ENCODE assay signal across 8 mouse cellular contexts in genomic region chr7:75848776-75849670, GRCm38 (mm10). TPM values are rescaled to one million over a fixed set of nuclear protein-coding genes. Genes with fewer than 3 reads are reported as not detected.
A peak's percentile ranks its signal among the peaks of the same experiment; 100 is the strongest.
DNase-seq lines count a peak whose midpoint lies in the region; ATAC-seq lines count a peak whose summit lies in the region.

No protein-coding gene starts in this region.

- H3K4me3 ChIP-seq in embryonic facial prominence, embryonic 10.5 days: peak overlapping the region; percentile 91
- peak overlapping the region; percentile 73 for H3K4me3 ChIP-seq in heart, embryonic 16.5 days (ENCODE audit: low read length)
- H3K4me3 ChIP-seq in megakaryocyte, embryonic 14.5 days (replicated peaks): peak overlapping the region; percentile 99

- peaks cover 24% of the 10 kb centered on the region for H3K36me3 ChIP-seq in embryonic facial prominence, embryonic 10.5 days (replicated peaks)
- no peaks in the 10 kb centered on the region for H3K36me3 ChIP-seq in heart, embryonic 16.5 days (ENCODE audit: control insufficient read depth, insufficient read depth)
- peaks cover 30% of the 10 kb centered on the region for H3K36me3 ChIP-seq in megakaryocyte, embryonic 14.5 days (replicated peaks; ENCODE audit: low read length)
- no peaks in the 10 kb centered on the region for H3K36me3 ChIP-seq in splenic B cell, adult 2 months (ENCODE audit: control insufficient read depth, insufficient read depth, low read length, poor library complexity, severe bottlenecking)

- no peaks in the 10 kb centered on the region for H3K27me3 ChIP-seq in embryonic facial prominence, embryonic 10.5 days (replicated peaks; ENCODE audit: low read depth, poor library complexity, severe bottlenecking)
- no peaks in the 10 kb centered on the region for H3K27me3 ChIP-seq in heart, embryonic 16.5 days (ENCODE audit: control insufficient read depth, insufficient read depth, low read length)
- no peaks in the 10 kb centered on the region for H3K27me3 ChIP-seq in megakaryocyte, embryonic 14.5 days (replicated peaks)
- H3K27me3 ChIP-seq in splenic B cell, adult 2 months (ENCODE audit: control insufficient read depth, insufficient read depth, low read length, poor library complexity, severe bottlenecking): no peaks in the 10 kb centered on the region

- peak overlapping the region; percentile 83 for H3K9ac ChIP-seq in heart, embryonic 16.5 days (ENCODE audit: low read length)

- WGBS in embryonic facial prominence, embryonic 10.5 days: 2% methylated on average over 25 of the region's 25 CpGs
- WGBS in heart, embryonic 16.5 days: 2% methylated on average over 25 of the region's 25 CpGs

- peak overlapping the region; percentile 90 for H3K4me2 ChIP-seq in heart, embryonic 16.5 days (ENCODE audit: low read depth, low read length)

- H3K9me3 ChIP-seq in embryonic facial prominence, embryonic 10.5 days: no peaks in the 10 kb centered on the region
- no peaks in the 10 kb centered on the region for H3K9me3 ChIP-seq in heart, embryonic 16.5 days (replicated peaks; ENCODE audit: control insufficient read depth, low read length)
- H3K9me3 ChIP-seq in megakaryocyte, embryonic 14.5 days: no peaks in the 10 kb centered on the region

- H3K4me1 ChIP-seq in embryonic facial prominence, embryonic 10.5 days: peaks cover 44% of the 10 kb centered on the region
- H3K4me1 ChIP-seq in heart, embryonic 16.5 days (ENCODE audit: control insufficient read depth, insufficient read depth, low read length): peaks cover 30% of the 10 kb centered on the region
- H3K4me1 ChIP-seq in megakaryocyte, embryonic 14.5 days: peaks cover 55% of the 10 kb centered on the region

- peak; percentile 21; the same call in 1 of the 2 replicates for ATAC-seq in heart, embryonic 16.5 days (replicated peaks; ENCODE audit: extremely low read depth, insufficient read depth, low FRiP score)

- peak; percentile 26 for DNase-seq in urinary bladder, postnatal 14 days (ENCODE audit: low spot score)
- no peak for DNase-seq in urinary bladder, postnatal 4 days (ENCODE audit: low spot score in 2 of 2)
- DNase-seq in embryonic facial prominence, embryonic 10.5 days (ENCODE audit: low spot score): peak; percentile 66
- peak; percentile 69 to 86 for DNase-seq in kidney, postnatal 25 days
- peak; percentile 55 for DNase-seq in splenic B cell, adult 2 months (ENCODE audit: low read depth, low spot score)
- DNase-seq in ovary, postnatal 14 days (ENCODE audit: low spot score): no peak

- peak overlapping the region; percentile 96 for H3K27ac ChIP-seq in embryonic facial prominence, embryonic 10.5 days (replicated peaks)
- peak overlapping the region; percentile 79 for H3K27ac ChIP-seq in heart, embryonic 16.5 days (ENCODE audit: low read length)

RNA-seq across cellular contexts. Expression of gene Klhl25, which starts 0.9 kb away (rescaled TPM):
- polyA plus RNA-seq in embryonic facial prominence, embryonic 10.5 days (2016; fragmentation: Nextera tagmentation; extraction: Ambion mirVana): 24.0 and 24.2 TPM in 2 replicates
- 9.1 and 10.9 TPM in 2 replicates for polyA plus RNA-seq in heart, embryonic 16.5 days (2015; fragmentation: Nextera tagmentation; extraction: Ambion mirVana)
- polyA plus RNA-seq in megakaryocyte, embryonic 14.5 days (2012; ENCODE audit: insufficient read depth, low replicate concordance): 2.8 and 11.9 TPM in 2 replicates

Comparison
In these comparisons a context has a peak if more than half of its experiments do, and no peak if none do; other contexts are left out.
1. DNase-seq: peak in urinary bladder, postnatal 14 days (single experiment), embryonic facial prominence, embryonic 10.5 days (single experiment), kidney, postnatal 25 days (2 of 2) and splenic B cell, adult 2 months (single experiment); none in urinary bladder, postnatal 4 days (0 of 2) and ovary, postnatal 14 days (single experiment).
2. Peak in every context shown above with its lines, with median percentiles within 50 percentile points of each other: H3K4me3 ChIP-seq.